Mouse (Mus musculus) testis, postnatal 14 days (tissue): ENCODE measurements around the gene Pkd1.
A peak's percentile ranks its signal among the peaks of the same experiment; 100 is the strongest.

Experiments
- DNase-seq: peaks from one replicate; pipeline ENCODE4 v3.0.0; 2021; ENCODE audit warnings: low spot score

Gene Pkd1

GRCm38 (mm10) chr17:24533099-24533992, 16.3 kb upstream of the Pkd1 start:
- DNase-seq = peak; percentile 89

DNA sequence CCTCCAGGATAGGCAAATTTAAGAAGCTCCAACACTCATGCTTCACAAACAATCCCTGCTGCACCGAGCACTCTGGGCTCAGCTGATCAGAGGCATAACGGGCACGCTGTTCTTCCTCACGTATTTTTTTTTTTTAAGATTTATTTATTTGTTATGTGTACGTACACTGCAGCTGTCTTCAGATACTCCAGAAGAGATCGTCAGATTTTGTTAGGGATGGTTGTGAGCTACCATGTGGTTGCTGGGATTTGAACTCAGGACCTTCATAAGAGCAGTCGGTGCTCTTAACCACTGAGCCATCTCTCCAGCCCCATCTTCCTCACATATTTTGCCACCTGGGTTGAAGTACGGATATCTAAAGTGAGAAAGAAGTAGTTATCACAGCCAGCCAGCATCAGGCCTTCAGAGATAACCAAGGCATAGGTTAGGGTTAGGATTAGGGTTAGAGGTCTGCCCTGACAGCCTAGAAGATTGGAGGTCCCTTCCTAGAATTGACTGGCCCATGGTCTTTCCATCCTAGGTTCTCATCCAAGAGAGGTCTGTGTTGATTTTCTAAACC, 15.4 kb upstream of the Pkd1 start, which contains the start of gene Rab26:
TSS of gene Rab26 (minus strand) at position 51 of the 559 bp plus-strand sequence.
- no peak for DNase-seq

GRCm38 (mm10) chr17:24535300-24535699, 14.3 kb upstream of the Pkd1 start:
- DNase-seq = no peak

DNA sequence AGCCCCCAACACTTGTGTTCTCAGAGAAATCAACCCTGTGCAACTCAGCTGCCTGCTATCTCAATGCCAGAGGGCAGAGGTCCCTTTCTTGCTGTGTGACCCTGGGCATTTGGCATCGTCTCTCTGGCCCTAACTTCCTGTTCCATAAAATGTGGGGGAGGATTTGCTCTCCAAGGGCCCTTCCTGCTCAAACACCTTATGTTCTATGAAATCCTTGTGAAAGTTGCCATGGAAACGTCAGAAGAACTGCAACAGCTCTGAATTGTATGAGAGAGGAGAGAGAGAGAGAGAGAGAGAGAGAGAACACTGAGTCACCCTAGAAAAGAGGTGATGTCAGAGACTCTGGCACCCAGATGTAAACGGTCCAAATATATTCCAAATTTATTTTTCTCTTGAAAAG, 12.1 kb upstream of the Pkd1 start:
- DNase-seq = no peak

DNA sequence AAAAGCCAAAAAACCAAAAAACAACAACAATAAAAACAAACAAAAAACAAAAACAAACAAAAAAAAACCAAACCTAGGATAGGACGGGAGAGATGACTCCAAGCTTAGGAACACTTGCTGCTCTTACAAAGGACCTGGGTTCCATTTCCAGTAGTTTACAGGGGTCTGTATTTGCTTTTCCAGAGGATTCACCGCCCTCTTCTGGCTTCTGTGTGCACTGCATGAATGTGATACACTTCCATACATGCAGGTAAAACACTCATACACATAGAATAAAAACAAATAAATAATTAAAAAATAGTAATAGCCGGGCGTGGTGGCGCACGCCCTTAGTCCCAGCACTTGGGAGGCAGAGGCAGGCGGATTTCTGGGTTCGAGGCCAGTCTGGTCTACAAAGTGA, 10.7 kb upstream of the Pkd1 start:
- DNase-seq = no peak

- DNase-seq = no peak
Measured at GRCm38 (mm10) chr17:24540375-24540774, 9.3 kb upstream of the Pkd1 start.

DNA sequence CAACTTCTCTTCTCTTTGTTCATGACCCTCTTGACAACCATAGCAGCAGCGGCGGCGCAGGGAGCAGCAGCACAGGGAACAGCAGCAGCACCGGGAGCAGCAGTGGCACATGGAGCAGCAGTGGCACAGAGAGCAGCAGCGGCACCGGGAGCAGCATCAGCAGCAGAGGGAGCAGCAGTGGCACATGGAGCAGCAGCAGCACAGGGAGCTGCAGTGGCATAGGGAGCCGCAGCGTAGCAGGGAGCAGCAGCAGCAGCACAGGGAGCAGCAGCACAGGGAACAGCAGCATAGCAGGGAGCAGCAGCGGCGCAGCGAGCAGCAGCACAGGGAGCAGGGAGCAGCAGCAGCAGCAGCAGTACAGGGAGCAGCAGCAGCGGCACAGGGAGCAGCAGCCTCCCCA, 5.0 kb upstream of the Pkd1 start:
- no peak for DNase-seq

DNA sequence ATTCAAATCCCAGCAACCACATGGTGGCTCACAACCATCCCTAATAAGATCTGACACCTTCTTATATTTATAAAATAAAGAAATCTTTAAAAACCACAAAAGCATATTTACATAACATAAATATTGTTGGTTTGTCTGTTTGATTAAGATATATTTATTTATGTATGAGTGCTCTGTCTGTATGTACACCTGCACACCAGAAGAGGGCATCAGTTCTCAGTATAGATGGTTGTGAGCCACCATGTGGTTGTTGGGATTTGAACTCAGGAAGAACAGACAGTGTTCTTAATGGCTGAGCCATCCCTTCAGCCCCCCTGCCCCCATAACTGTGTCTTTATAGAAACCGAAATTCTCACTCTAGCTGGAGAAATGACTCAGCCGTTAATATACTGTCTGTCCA, 4.4 kb upstream of the Pkd1 start:
- no peak for DNase-seq

- DNase-seq = no peak
Measured at GRCm38 (mm10) chr17:24546234-24546633, 3.4 kb upstream of the Pkd1 start.

DNA sequence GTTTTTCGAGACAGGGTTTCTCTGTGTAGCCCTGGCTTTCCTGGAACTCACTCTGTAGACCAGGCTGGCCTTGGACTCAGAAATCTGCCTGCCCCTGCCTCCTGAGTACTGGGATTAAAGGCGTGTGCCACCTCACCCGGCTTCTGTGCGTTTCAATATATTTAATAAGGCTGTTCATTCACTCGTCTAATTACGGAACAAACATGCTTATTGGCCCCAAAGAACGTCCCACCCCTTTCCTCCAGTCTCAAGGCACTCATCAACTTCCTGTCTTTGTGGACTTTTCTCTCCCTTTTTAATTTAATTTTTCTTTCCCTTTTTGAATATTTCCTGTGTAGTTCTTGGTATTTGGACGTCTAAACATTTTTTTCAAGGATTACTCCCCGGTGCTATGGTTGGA, 1.2 kb upstream of the Pkd1 start:
- DNase-seq = no peak

GRCm38 (mm10) chr17:24548921-24549617, 565 bp upstream of the Pkd1 start:
- DNase-seq = peak; percentile 56

DNA sequence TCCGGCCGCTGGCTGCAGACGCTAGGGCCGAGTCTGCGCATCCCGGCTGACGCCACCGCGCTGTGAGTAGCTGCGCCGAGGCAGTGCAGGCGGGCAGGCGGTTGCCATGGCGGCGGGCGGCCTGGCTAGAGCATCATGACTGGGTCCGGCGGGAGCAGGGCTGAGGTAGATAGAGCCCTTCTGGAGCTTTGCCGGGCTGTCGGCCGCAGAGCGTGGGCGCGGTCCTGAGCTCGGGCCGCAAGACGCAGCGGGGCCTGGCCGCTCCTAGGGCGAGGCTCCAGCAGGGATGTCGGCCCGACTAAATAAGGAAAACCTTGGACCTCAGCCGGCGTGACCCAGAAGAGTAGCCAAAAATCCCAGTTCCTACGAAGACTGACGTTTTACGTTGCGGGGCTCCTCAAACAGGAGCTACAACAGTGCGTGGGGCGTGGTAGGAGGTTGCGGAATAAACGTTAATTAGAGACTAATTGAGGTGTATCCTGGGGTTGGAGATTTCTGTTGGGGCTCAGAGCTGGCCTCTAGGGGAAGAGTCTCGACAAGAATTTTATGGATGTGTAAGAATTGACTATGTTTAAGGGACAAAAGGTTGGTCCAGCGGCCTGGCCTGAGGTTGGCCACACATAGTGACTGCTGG, 899 bp downstream of the Pkd1 start:
- DNase-seq = peak; percentile 89

- no peak for DNase-seq
Measured at GRCm38 (mm10) chr17:24551050-24551444, 1.4 kb downstream of the Pkd1 start.

GRCm38 (mm10) chr17:24557091-24557490, 7.5 kb downstream of the Pkd1 start:
- peak; percentile 53 for DNase-seq

DNA sequence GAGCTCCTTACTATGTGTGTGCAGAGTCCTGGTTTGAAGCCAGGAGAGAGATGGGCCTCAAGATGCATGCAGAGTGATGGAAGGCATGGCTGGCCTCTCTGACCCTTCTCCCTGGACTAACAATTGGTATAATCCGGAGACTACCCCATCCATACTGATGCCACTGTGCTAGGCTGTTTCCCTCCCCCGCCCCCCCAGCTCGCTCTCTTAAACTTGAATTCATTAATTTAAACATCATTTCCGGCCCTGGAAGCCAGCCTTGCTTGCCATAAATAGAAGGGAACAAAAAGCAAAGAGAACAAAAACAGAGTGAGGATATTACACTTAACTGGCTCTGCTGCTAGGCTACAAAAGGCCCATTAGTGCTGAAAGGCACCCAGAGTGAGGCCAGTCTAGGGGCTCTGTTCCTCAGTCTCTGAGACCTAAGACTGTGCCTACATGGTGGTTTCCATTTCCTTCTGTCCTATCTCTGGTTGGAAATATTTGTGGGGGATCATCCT, 9.0 kb downstream of the Pkd1 start:
- DNase-seq = no peak

DNA sequence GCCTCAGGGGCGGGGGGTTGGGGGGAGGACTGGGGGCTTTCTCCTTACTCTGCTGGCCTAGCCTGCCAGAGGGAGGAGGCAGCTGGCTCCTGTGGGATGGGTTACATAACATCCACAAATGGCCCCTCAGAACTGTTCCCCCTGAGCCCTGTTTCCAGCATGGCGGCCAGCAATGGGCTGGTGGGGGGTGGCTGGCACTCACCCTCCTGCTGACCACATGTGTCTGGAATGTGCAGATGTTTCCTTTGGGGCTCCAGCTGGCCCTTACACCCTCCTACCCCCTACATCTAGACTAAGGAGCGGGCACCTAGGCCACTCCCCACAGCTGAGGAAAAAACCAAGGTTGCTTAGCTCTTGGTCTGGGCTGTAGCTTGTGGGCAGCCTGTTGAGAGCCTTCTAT, 9.5 kb downstream of the Pkd1 start:
- DNase-seq = no peak

DNA sequence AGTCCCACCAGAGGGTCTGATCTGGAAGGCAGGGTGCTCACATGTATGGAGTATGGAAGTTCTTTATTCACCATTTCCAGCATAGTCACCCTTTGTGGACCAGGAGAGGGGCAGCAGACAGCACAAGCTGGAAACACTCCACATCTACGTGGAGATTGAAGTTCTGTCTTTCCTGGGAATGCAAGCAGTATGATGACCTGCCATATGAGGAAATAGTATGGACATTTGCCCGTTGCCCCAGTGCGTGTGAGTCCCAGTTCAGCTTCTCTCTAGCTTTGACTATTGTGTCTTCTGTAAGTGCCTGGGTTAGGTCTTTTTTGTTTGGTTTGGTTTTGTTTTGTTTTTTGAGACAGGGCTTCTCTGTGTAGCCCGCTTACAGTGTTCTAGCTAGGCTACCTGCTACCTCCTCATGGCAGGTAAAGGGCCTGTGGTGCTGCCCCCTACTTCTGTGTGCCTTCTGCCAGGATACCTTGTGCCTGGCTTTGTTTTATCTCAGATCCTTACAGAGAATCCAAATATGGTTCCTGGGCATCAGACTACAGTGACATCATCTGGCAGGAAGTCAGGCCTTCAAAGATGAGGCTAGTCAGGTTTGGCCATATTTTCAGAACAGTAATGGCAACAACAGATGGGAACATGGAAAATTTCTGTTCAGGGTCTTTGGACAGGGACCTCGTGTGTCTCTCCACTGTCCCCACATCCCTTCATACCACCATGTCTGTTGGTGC, 10.8 kb downstream of the Pkd1 start:
- DNase-seq = no peak

DNA sequence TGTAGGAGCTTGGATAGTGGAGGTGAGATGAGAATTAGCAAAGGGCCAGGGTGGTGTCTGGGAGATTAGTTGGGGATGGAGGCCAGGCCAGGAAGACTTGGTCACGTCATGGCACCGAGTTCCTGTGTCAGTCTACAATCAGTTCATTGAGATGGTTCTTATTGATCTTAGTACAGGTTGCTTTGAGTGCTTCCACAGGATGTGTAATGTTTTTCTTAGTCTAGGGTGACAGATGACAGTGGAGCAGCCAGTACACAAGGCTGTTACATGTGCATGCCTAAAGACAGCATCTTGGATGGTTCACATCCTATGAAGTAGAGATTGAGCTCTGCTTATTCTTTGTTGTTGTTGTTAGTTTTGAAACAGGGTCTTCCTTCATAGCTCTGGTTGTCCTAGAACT, 12.0 kb downstream of the Pkd1 start:
- no peak for DNase-seq

GRCm38 (mm10) chr17:24563638-24564037, 14.0 kb downstream of the Pkd1 start:
- DNase-seq = no peak

DNA sequence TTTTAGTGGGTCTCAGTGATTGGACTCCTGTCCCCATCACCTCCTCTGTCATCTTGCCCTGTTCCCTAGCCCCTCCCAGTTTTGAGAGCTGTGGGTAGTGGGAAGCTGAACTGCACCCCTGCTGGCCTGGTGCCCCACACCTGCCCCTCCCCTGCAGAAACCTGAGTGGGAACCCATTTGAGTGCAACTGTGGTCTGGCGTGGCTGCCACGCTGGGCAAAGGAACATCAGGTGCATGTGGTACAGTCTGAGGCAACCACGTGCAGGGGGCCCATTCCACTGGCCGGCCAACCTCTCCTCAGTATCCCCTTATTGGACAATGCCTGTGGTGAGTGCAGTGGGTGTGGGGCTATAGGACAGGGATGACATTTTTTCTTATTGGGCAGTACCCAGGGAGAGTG, 14.8 kb downstream of the Pkd1 start:
- DNase-seq = no peak

- DNase-seq = no peak
Measured at GRCm38 (mm10) chr17:24565092-24565491, 15.5 kb downstream of the Pkd1 start.

DNA sequence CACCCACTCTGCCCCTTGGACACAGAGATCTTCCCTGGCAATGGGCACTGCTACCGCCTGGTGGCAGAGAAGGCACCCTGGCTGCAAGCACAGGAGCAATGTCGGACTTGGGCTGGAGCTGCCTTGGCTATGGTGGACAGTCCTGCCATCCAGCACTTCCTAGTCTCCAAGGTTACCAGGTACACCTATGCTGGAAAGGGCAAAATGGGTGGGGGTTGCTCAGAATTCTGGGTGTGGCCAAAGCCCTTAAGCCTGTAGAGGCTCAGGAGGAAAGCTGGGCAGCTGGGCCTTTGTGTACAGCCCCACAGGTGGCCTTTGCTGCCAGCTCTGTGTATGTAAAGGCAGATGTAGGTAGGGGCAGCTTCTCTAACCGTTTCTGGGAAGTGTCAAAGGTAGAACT, 16.2 kb downstream of the Pkd1 start:
- DNase-seq = no peak
